Mouse (Mus musculus): Measurements from ENCODE around the gene Pald1. TPM values are rescaled to one million over a fixed set of nuclear protein-coding genes. Genes with fewer than 3 reads are reported as not detected.

The Pald1 gene
- polyA plus RNA-seq, 2 experiments from 2014 or later = not detected

DNA sequence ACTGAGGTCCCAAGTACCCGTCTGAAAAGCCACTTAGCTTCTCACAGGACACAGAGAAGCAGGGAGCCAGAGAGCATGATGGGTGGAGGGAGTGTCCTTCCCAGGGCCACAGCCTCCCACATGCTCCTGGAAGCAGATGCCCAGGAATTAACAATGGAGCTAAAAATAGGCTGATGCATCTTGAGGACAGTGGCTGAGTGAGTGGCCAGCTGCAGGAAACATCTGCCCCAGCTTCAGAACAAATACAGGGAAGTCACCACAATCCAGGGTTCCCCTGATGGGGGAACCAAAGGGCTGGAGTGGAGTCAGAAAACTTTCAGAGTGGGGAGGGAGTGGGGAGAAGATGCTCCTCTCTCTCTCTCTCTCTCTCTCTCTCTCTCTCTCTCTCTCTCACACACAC lies 17.4 kb downstream of the Pald1 start:
- no peak for ATAC-seq

DNA sequence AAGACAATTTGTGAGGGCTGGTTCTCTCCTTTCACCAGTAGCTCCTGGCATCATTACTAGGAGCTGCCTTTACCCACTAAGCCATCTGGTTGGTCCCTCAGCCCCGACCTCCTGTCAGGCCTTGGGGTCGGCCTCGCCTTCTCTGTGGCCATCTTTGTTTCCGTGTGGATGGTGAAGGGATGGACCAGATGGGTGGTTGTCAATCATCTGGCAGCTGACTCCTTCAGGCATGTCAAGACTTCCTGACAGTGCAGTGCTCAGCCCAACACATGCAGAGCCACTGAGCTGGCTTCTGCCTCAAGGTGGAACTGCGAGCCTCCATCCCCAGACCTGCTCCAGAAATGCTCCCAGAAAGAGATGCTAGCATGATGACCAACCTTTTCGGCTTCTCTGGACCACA lies 18.9 kb downstream of the Pald1 start:
- ATAC-seq = no peak

DNA sequence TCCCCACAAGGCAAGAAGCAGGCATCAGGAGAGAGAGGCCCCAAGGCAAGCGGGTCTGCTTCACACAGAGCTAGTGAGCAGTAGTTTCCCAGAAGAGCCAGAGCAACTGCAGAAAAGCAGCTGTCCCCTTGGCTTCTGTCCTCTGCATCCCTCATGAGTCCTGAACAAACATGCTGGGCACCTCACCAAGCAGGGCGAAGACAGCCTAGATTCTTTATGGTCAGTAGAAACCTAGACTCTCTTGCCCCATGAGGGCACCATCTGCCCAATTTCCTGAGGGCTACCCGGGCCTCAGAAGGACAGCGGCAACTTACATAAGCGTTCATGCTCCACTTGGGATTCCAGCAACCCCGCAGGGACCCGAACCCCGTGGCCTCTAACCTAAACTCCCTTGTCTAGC lies 20.3 kb downstream of the Pald1 start:
- ATAC-seq = no peak

DNA sequence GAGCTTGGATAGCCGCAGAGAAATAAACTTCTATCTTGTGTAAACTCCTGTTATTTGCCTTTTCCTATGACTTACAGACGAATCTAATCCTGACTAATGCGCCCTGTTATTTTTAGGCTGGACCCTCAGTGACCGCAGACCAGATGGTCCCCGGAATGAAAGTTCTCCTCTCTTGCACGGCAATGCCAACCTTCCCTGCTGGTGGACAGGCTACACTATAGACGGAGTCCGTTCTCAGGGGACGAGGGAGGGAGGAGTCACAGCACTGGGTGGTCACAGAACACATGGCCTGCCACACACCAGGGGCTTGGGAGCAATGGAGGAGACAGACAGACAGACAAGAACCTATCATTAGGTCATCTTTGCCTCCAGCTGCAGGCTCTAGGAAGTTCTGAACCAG lies 20.8 kb downstream of the Pald1 start:
- ATAC-seq = no peak

DNA sequence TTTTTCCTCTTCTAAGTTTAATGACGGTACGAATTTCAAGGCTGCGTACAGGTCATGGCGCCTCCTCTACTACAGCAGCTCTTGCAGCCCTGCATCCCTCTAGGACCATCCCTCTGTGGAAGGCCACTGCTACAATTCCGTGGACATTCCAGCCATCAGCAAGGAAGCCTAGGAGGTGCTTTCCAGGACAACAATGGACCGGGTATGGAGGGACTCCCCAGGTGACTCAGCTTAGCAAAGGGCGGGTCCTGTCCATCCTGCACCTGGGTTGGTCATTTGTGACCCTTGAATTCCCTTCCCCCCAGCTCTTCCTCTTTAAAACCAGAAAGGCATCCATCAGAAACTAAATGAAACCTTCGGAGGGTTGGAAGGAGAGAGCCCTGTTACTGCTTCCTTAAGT lies 22.7 kb downstream of the Pald1 start:
- no peak for ATAC-seq

DNA sequence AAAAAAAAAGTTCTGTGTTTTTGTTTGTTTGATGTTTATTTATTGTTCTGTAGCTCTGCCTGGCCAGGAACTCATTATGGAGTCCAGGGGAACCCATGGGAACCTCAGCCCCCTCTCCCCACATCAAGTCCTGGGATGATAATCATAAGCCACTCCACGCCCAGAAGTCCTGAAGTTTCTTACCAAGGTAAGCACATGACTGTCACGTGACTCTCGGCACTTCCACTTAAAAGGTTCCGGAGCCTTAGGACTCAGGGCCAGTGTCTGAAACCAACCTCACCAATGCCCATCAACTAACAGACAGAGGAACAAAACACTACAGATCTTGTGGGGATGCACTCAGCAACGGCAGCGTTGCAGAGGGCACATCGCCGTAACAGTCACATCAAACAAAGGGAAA lies 23.9 kb downstream of the Pald1 start:
- no peak for ATAC-seq

DNA sequence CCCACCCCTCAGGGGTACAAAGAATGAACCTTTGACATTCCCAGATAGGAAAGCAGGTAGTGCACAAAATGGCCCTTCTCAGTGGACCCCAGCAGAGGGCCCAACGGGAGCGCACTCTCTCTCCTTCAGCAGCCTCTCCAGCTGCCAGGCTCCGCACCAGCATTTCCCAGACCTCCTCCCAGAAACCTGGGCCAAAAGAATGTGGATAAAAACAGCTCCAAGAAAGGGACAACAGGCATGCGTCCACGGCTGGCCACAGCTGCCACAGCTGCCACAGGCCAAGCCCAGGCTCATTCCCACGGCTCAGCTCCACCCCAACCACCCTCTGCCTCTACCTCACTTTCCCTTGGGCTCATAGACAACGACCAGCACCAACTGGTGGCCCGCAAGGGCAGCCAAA lies 25.7 kb downstream of the Pald1 start:
- ATAC-seq = no peak

DNA sequence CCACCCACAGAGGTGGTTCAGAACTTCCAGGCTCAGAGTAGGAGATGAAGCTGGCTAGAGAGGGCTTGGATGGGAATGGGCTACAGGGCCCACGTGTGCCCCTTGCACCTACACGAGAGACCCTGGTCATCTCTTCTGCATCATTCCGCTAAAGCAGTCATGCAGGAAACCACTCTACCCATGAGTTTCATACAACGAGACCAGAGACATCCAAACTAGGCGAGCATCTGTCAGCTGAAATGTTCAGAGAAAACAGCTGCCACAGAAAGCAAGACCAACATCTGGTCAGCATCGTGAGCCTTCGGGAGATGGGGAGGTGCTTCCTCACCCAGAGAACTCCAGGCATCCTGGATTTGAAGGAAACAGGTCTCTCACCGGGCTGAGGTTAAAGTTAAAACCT lies 26.8 kb downstream of the Pald1 start:
- no peak for ATAC-seq

DNA sequence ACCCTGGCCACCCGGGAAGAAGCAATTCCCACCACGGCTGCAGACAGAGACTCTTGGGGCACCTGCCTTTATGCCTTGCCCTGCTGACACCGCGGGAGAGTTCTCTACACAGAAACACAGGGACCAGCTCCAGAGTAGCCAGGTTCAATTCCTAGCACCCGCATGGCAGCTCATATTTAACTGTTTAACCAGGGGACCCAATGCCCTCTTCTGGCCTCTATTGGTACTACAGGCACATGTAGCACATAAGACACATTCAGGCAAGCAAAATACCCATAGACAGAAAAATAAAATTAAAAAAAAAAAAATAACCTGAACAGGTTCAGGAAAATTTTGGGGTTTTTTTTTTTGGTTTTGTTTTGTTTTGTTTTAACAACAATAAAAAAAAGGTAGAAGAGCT lies 27.2 kb downstream of the Pald1 start:
- no peak for ATAC-seq

DNA sequence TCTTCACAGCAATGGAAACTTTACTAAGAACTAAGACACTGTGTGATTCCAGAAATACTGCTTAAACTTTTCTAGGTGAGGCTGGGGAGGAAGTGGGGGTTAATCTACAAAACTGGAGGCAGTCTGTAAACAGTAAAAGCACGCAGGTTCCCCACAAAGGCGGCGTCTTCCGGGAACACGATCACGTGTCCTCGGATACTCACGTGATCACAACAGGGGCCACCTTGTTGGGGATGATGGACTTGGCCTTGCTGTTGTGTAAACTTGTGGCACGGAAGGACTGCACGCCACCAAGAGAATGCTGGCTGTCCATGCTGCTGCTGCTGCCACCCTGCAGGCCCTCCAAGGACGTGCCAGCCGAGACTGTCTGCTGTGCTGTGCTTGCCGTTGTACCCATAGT lies 27.7 kb downstream of the Pald1 start:
- no peak for ATAC-seq

DNA sequence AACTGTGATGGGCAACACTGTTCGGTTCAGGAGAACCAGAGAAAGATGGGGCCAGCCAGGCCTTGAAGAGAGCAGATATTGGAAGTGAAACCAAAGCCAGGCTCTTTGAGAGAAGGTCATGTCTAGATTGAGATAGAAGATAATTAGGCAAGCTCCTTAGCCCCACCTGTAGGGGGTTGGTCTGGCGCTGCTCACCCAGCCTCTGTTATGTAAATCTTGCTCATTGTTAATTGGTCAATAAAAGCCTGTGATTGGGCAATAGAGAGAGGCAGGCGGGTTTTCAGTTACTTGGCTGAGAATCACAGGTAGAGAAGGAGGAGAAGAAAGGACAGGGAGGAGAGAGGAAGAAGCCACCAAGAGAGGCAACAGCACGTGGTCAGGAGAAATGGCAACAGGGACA lies 32.1 kb downstream of the Pald1 start:
- ATAC-seq = no peak

DNA sequence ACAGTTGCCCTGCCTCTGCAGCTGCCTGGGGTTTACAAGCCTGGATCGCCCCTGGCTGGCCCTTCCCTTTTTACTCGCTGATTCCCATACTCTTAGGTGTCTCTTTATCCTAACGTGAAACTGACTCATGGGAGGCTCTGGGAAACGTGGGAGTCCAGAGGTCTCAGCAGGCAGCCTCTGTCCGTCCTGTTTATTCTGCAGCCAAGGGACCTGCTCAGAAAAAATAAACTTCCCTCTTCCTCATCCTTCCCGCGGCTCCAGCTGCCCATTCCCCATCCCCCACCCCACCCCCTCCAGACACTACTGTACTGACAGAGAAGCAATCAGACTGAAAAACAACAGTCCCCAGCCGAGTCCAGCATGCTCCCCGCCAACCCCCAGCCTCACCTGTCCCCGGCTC lies 37.0 kb downstream of the Pald1 start:
- ATAC-seq = no peak

DNA sequence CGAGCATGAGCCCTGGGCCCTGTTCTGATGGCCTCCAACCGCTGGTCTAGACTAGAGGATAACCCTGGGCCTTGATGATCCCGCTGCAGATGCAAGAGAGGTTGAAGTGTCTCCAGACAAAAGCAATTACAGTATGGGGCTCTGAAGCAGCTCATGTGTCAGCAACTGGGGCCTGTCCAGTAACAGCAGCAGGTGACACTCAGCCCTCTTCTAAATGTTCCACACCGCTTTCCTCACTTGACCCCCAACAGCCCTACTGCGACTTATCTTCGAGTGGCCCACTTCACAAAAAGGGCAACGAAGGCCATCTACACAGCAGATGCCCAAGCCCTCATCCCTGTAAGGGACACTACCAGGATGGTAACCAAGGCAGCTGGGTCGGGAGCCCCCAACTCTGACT lies 38.2 kb downstream of the Pald1 start:
- ATAC-seq = no peak

DNA sequence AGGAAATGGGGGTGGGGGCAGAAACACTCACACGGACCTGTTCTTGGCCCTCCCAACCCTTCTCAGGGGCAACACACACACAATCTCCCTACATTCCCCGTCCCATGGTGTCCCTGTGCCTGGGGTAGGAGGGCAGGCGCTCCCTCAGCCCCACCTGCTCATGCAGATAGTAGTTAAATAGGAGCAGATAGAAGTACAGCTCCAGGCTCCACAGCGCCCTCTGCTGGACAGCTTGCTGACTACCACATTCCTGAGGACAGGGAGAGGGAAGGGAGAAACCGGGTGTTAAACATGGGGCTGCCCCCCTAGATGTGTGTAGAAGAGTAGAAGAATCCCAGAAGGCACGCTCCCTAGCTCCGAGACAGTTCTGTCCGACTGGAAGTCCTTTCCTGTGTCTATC lies 39.4 kb downstream of the Pald1 start:
- no peak for ATAC-seq

DNA sequence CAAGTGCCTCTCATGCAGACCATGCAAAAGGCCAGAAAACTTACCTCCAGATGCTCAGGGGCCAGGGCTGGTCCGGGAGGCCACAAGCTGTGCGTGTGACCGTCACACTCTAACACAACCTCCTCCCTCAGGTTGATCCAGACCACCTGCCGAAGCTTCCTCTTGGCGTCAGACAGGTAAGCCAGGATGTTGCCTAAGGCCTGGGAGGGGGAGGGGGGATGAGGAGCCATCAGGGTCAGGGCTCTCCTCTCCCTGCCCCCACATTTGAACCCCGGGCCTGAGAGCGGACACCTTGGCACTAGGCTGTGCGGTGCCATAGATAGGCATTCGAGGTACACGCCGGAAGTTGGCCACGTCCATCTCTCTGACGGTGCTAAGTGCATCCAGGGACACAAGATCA lies 40.6 kb downstream of the Pald1 start:
- ATAC-seq = no peak

DNA sequence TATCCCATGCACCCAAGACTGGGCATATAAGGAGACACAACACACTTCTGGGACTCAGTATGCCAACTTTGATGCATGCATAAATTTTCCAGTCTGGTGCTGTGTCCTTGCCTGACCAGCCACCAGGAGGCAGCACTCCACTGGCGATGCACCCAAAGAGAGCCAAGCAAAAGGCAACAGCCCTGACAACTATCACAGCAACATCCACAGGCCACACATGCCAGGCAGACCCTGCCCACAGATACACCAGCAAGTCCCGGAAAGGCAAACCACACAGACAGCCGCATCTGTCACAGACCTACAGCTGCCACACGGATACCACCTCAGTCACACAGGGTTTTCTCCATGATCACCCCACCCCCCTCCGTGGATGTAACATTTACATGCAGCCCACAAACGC lies 41.8 kb downstream of the Pald1 start:
- peak; percentile 36 for ATAC-seq

DNA sequence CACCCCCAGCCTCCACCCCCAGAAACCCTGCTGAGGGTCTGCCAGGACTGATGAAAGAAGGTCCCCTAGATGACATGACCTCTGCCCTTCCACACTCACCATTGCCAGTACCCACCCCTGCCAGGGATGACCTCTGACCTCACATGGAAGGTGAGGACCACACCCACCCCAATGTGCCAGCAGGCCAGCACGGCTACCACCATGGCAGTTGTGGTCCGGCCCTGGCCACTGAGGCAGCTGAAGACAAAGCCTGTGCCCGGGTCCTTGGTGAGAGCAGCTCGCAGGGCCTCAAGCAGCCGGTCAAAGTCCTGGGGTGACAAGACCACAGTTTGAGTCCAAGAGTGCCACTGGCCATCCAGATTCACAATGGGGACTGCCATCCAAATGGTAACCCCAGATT lies 42.3 kb downstream of the Pald1 start:
- ATAC-seq = no peak

DNA sequence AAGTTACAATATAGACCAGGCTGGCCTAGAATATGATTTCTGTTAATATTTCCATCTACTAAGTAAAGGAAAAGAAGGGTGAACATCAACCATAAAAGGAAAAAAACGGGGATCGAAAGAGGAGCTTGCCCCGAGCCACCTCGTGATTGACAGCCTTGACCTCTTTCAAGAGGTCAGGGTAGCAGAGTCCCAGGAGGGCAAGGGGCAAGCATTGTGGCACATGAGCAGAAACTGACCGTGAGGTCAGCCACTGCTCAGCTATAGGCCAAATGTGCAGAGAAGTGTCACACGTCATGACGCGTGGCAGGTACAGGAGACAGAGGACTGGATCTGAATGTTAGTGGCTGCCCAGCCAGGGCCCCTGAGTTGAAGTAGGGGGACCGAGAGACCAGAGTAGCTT lies 43.1 kb downstream of the Pald1 start:
- no peak for ATAC-seq

DNA sequence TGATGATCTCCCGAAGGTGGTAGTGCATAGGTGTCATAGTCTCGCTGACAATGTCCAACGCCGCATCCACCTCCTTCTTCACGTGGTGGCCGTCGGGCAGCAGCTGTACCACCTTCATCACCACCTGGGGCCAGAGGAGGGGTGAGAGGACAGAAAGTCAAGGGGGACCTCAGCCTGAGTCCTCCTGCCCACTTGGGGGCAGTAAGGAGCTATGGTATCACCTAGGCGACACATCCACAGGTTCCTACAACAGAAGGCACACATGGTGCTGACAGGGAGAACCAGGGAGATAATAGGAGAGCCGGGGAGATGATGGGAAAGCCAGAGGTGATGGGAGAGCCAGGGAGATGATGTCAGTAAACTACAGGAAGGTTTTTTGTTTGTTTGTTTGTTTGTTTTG lies 44.1 kb downstream of the Pald1 start:
- ATAC-seq = no peak

DNA sequence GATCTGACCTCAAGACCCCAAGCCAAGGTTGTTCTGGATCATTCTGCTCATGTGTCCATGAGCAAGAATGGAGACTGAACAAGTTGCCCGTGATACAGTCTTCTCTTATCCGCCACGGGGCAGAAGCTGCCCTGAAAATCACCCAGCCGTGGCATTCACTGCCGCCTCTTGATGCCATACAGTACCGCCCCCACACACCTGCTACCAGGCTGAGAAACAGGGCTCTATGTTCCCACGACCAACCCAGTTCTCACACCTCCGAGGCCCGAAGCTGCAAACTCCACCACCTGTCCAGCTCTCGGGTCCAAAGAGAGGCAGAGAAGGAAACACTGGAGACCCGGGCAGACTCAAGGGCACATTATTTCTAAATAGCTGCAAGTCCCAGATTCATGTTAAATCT lies 45.7 kb downstream of the Pald1 start:
- ATAC-seq = no peak

DNA sequence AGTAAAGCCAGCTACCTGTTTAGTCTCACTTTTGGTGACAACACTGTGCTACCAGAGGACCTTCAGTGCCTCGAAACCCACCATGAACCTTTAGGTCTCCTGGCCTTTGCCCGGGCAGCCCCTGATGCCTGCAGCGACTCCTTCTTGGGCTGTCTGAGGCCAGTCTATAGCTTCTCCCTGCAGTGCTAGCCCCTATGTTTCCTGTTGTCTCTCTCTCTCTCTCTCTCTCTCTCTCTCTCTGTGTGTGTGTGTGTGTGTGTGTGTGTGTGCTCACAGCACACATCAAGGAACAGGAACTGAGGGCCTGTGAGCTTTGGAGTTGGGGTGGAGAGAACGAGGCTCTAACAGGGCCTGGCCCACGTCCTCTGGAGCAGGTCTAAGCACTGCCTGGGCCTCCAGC lies 46.7 kb downstream of the Pald1 start:
- no peak for ATAC-seq

DNA sequence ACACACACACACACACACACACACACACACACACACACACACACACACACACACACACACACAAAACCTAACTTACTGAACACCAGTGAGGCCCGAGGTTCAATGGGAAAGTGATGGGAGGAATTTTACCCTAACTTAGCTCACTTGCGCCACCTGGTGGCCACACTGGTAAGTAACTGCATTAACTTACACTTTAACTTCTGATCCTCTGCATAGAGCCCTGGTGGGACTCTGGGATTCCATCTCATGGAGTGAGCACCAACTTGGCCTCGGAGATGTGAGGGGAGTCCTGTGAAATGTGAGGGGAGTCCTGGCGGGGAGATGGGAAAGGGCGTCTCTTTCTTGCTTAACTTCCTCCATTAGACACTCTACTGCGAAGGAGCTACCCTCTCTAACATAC lies 47.2 kb downstream of the Pald1 start:
- ATAC-seq = no peak

DNA sequence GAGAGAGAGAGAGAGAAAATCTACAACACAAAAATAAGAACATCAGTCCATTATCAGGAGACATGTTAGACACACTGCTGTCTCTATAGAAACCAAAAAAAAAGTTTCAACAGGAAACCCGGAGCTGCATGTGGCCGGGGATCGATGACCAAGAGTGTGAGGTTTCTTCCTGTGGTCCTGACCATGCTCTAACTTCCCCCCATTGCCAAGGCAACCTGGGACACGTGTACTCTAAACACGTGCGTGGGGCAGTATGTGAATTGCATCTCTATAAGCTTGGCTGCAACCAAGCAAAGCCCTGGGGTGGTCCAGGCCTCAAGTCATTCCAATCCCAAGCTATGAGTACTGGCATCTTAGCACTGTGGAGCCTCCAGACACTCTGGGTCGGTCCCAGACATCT lies 48.8 kb downstream of the Pald1 start:
- ATAC-seq = no peak

DNA sequence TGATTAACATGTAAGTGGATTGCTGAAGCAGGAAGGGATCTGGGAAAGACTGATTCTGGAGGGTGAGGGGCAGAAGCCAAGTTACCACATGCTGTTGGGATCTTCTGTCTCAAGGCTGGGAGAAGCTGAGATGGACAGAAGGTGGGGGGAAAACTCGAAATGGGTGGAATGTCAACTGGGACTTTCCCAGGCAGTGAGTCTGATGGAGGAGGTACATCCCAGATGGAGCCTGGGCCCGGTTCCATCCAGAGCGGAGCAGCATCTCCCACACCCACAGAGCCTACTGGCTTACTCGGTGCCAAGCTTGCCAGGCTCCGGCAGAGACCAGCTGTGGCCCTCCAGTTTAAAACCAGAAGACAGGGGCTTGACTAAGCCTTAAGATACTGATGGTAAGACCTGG lies 52.3 kb downstream of the Pald1 start:
- ATAC-seq = no peak

DNA sequence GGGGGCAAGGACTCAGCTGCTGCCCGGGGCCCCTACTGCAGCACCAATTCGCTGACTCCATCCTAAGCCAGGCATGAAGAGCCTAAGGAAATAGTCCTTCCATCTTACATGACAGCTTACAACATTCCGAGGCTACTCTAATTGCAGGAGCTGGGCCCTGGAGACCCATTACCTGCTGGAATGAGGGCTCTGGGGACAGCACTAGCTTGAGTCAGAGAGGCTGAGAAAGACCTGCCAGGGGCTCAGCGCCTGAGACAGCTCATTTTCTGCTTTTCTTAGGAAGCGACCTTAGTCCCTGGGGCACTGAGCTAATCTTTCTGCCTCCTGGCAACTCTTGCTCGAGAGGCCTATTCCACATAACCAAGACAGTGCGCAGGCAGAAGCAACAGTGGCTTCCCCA lies 54.4 kb downstream of the Pald1 start:
- ATAC-seq = no peak

DNA sequence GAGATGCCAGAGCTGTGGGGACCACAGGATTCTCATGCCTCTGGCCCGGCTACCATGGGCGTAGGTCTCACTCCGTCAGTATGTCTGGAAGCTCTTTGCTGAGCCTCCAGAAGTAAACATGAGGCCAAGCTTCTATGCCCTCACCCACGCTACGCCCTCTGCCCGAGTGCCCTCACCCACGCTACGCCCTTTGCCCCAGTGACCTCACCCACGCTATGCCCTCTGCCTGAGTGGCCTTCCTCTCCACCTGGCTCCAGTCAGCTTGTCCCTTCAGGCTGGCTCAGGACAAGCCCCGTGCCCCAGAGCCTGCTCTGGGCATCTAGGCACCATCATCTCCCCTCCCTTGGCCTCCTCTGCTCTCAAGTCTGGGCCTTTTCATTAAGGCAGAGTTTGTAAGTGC lies 55.8 kb downstream of the Pald1 start:
- no peak for ATAC-seq

All from activated CD4-positive, CD25-positive, alpha-beta regulatory T cell, adult 4 months (primary cell).